Mouse (Mus musculus): ENCODE results near the gene Smyd5. TPM values are rescaled to one million over a fixed set of nuclear protein-coding genes. Genes with fewer than 3 reads are reported as not detected.

The Smyd5 gene
- polyA plus RNA-seq (2011; ENCODE audit: insufficient read depth, insufficient read length, low read depth, missing spikeins), result 42.3 and 44.4 TPM in 2 replicates

- Histone ChIP-seq H3K4me1 (ENCODE audit: control insufficient read depth, insufficient read depth, low read length) (peaks cover 3% of the 10 kb centered on the region), H3K27ac (ENCODE audit: insufficient read depth, low read length) (peak within 1 kb of the TSS; percentile 23; the same call in 1 of the 2 replicates), H3K4me3 (ENCODE audit: low read depth, low read length) (peak within 1 kb of the TSS; percentile 98), H3K36me3 (ENCODE audit: control insufficient read depth, insufficient read depth, low read length, poor library complexity, severe bottlenecking) (no peaks in the 10 kb centered on the region), H3K27me3 (ENCODE audit: control insufficient read depth, insufficient read depth, low read length, poor library complexity, severe bottlenecking) (no peaks in the 10 kb centered on the region), H3K9ac (ENCODE audit: low read depth, poor library complexity, severe bottlenecking) (peak within 1 kb of the TSS; percentile 74), H3K9me3 (replicated peaks; ENCODE audit: control insufficient read depth, insufficient read depth, low read length, poor library complexity, severe bottlenecking) (no peaks in the 10 kb centered on the region)
- TF ChIP-seq CTCF (IDR thresholded peaks at IDR 0.05; ENCODE audit: low read depth, low read length) (no peak), POLR2A (IDR thresholded peaks at IDR 0.05; ENCODE audit: insufficient read depth, low read length) (no peak), EP300 (IDR thresholded peaks at IDR 0.05; ENCODE audit: insufficient read depth, low read depth, low read length) (no peak)
These were observed at the start of gene Smyd5 for GRCm38 (mm10) chr6:85431842-85432431. Gene Smyd5, plus strand, starts transcription at chr6:85431989.

GRCm38 (mm10) chr6:85382791-85383190 lies 49.0 kb upstream of the Smyd5 start:
- Histone ChIP-seq H3K27ac (ENCODE audit: insufficient read depth, low read length) (no peak overlapping the region), H3K4me3 (ENCODE audit: low read depth, low read length) (no peak overlapping the region), H3K4me1 (ENCODE audit: control insufficient read depth, insufficient read depth, low read length) (no peaks in the 10 kb centered on the region), H3K36me3 (ENCODE audit: control insufficient read depth, insufficient read depth, low read length, poor library complexity, severe bottlenecking) (no peaks in the 10 kb centered on the region), H3K27me3 (ENCODE audit: control insufficient read depth, insufficient read depth, low read length, poor library complexity, severe bottlenecking) (no peaks in the 10 kb centered on the region), H3K9me3 (replicated peaks; ENCODE audit: control insufficient read depth, insufficient read depth, low read length, poor library complexity, severe bottlenecking) (no peaks in the 10 kb centered on the region), H3K9ac (ENCODE audit: low read depth, poor library complexity, severe bottlenecking) (no peak overlapping the region)
- no peak for TF ChIP-seq EP300 (IDR thresholded peaks at IDR 0.05; ENCODE audit: insufficient read depth, low read depth, low read length)
- no peak for TF ChIP-seq CTCF (IDR thresholded peaks at IDR 0.05; ENCODE audit: low read depth, low read length)

GRCm38 (mm10) chr6:85388608-85389007 lies 43.2 kb upstream of the Smyd5 start:
- TF ChIP-seq POLR2A (IDR thresholded peaks at IDR 0.05; ENCODE audit: insufficient read depth, low read length), result no peak
- no peak for TF ChIP-seq CTCF (IDR thresholded peaks at IDR 0.05; ENCODE audit: low read depth, low read length)
- no peak for TF ChIP-seq EP300 (IDR thresholded peaks at IDR 0.05; ENCODE audit: insufficient read depth, low read depth, low read length)
- H3K9me3 ChIP-seq (replicated peaks; ENCODE audit: control insufficient read depth, insufficient read depth, low read length, poor library complexity, severe bottlenecking), result no peaks in the 10 kb centered on the region
- H3K36me3 ChIP-seq (ENCODE audit: control insufficient read depth, insufficient read depth, low read length, poor library complexity, severe bottlenecking), result no peaks in the 10 kb centered on the region
- H3K27me3 ChIP-seq (ENCODE audit: control insufficient read depth, insufficient read depth, low read length, poor library complexity, severe bottlenecking), result no peaks in the 10 kb centered on the region
- H3K4me1 ChIP-seq (ENCODE audit: control insufficient read depth, insufficient read depth, low read length), result no peaks in the 10 kb centered on the region
- no peak overlapping the region for H3K4me3 ChIP-seq (ENCODE audit: low read depth, low read length)
- no peak overlapping the region for H3K9ac ChIP-seq (ENCODE audit: low read depth, poor library complexity, severe bottlenecking)
- no peak overlapping the region for H3K27ac ChIP-seq (ENCODE audit: insufficient read depth, low read length)

GRCm38 (mm10) chr6:85391803-85392202 lies 40.0 kb upstream of the Smyd5 start:
- TF ChIP-seq EP300 (IDR thresholded peaks at IDR 0.05; ENCODE audit: insufficient read depth, low read depth, low read length) (no peak), POLR2A (IDR thresholded peaks at IDR 0.05; ENCODE audit: insufficient read depth, low read length) (no peak), CTCF (IDR thresholded peaks at IDR 0.05; ENCODE audit: low read depth, low read length) (peak; percentile 71)
- no peaks in the 10 kb centered on the region for H3K27me3 ChIP-seq (ENCODE audit: control insufficient read depth, insufficient read depth, low read length, poor library complexity, severe bottlenecking)
- H3K9ac ChIP-seq (ENCODE audit: low read depth, poor library complexity, severe bottlenecking), result no peak overlapping the region
- no peaks in the 10 kb centered on the region for H3K4me1 ChIP-seq (ENCODE audit: control insufficient read depth, insufficient read depth, low read length)
- H3K4me3 ChIP-seq (ENCODE audit: low read depth, low read length), result no peak overlapping the region
- H3K9me3 ChIP-seq (replicated peaks; ENCODE audit: control insufficient read depth, insufficient read depth, low read length, poor library complexity, severe bottlenecking), result no peaks in the 10 kb centered on the region; the same call in 1 of the 2 replicates
- H3K27ac ChIP-seq (ENCODE audit: insufficient read depth, low read length), result no peak overlapping the region
- H3K36me3 ChIP-seq (ENCODE audit: control insufficient read depth, insufficient read depth, low read length, poor library complexity, severe bottlenecking), result no peaks in the 10 kb centered on the region

- no peaks in the 10 kb centered on the region for H3K36me3 ChIP-seq (ENCODE audit: control insufficient read depth, insufficient read depth, low read length, poor library complexity, severe bottlenecking)
- no peaks in the 10 kb centered on the region for H3K27me3 ChIP-seq (ENCODE audit: control insufficient read depth, insufficient read depth, low read length, poor library complexity, severe bottlenecking)
- no peak overlapping the region for H3K9ac ChIP-seq (ENCODE audit: low read depth, poor library complexity, severe bottlenecking)
- TF ChIP-seq CTCF (IDR thresholded peaks at IDR 0.05; ENCODE audit: low read depth, low read length) (no peak), EP300 (IDR thresholded peaks at IDR 0.05; ENCODE audit: insufficient read depth, low read depth, low read length) (no peak), POLR2A (IDR thresholded peaks at IDR 0.05; ENCODE audit: insufficient read depth, low read length) (no peak)
- H3K4me1 ChIP-seq (ENCODE audit: control insufficient read depth, insufficient read depth, low read length), result no peaks in the 10 kb centered on the region
- no peak overlapping the region for H3K27ac ChIP-seq (ENCODE audit: insufficient read depth, low read length)
- H3K9me3 ChIP-seq (replicated peaks; ENCODE audit: control insufficient read depth, insufficient read depth, low read length, poor library complexity, severe bottlenecking), result no peaks in the 10 kb centered on the region; the same call in 1 of the 2 replicates
- no peak overlapping the region for H3K4me3 ChIP-seq (ENCODE audit: low read depth, low read length)
These were observed 36.4 kb upstream of the Smyd5 start for GRCm38 (mm10) chr6:85395360-85395759.

GRCm38 (mm10) chr6:85397165-85397564 lies 34.6 kb upstream of the Smyd5 start:
- TF ChIP-seq EP300 (IDR thresholded peaks at IDR 0.05; ENCODE audit: insufficient read depth, low read depth, low read length) (no peak), CTCF (IDR thresholded peaks at IDR 0.05; ENCODE audit: low read depth, low read length) (peak; percentile 81)
- Histone ChIP-seq H3K27ac (ENCODE audit: insufficient read depth, low read length) (no peak overlapping the region), H3K4me3 (ENCODE audit: low read depth, low read length) (no peak overlapping the region), H3K9ac (ENCODE audit: low read depth, poor library complexity, severe bottlenecking) (no peak overlapping the region), H3K27me3 (ENCODE audit: control insufficient read depth, insufficient read depth, low read length, poor library complexity, severe bottlenecking) (no peaks in the 10 kb centered on the region), H3K36me3 (ENCODE audit: control insufficient read depth, insufficient read depth, low read length, poor library complexity, severe bottlenecking) (no peaks in the 10 kb centered on the region), H3K9me3 (replicated peaks; ENCODE audit: control insufficient read depth, insufficient read depth, low read length, poor library complexity, severe bottlenecking) (no peaks in the 10 kb centered on the region; the same call in 1 of the 2 replicates), H3K4me1 (ENCODE audit: control insufficient read depth, insufficient read depth, low read length) (no peaks in the 10 kb centered on the region)
